Mouse (Mus musculus) cerebral cortex, adult 2 months (tissue): Measurements from ENCODE around the gene Gm49368.

Experiments
- WGBS: fragments of 180-500 bp; shearing (Covaris S2); methylation state at CpG from one replicate; pipeline ENCODE4 v1.1.7; 2018; 5-methylcytosine and 5-hydroxymethylcytosine counted together

Gm49368 gene

GRCm38 (mm10) chr7:128056917-128057444 is 5.5 kb upstream of the Gm49368 start:
- 79% methylated on average over 3 of the region's 3 CpGs for WGBS

- 88% methylated on average over 8 of the region's 8 CpGs for WGBS
Observed at GRCm38 (mm10) chr7:128057860-128058259, 4.6 kb upstream of the Gm49368 start.

- WGBS, result 77% methylated on average over 7 of the region's 7 CpGs
Observed at GRCm38 (mm10) chr7:128058576-128058975, 3.9 kb upstream of the Gm49368 start.

- 80% methylated on average over 4 of the region's 4 CpGs for WGBS
Observed at GRCm38 (mm10) chr7:128059091-128059490, 3.4 kb upstream of the Gm49368 start.

GRCm38 (mm10) chr7:128063211-128063781 is 813 bp downstream of the Gm49368 start:
- WGBS, result 88% methylated on average over 6 of the region's 6 CpGs

- 82% methylated on average over 5 of the region's 5 CpGs for WGBS
Observed at GRCm38 (mm10) chr7:128065547-128065946, 3.1 kb downstream of the Gm49368 start.

GRCm38 (mm10) chr7:128067847-128068246 is 5.4 kb downstream of the Gm49368 start:
- 71% methylated on average over 3 of the region's 3 CpGs for WGBS

- WGBS, result 90% methylated on average over 2 of the region's 2 CpGs
Observed at GRCm38 (mm10) chr7:128069844-128070243, 7.4 kb downstream of the Gm49368 start.

GRCm38 (mm10) chr7:128071816-128072215 is 9.3 kb downstream of the Gm49368 start:
- WGBS, result 84% methylated on average over 4 of the region's 4 CpGs

GRCm38 (mm10) chr7:128080012-128080411 is 17.5 kb downstream of the Gm49368 start:
- WGBS, result 90% methylated on average over 8 of the region's 8 CpGs

GRCm38 (mm10) chr7:128089141-128089540 is 26.7 kb downstream of the Gm49368 start:
- WGBS, result 58% methylated on average over 7 of the region's 7 CpGs

GRCm38 (mm10) chr7:128098135-128098534 is 35.7 kb downstream of the Gm49368 start:
- 73% methylated on average over 1 of the region's 1 CpGs for WGBS

- 88% methylated on average over 2 of the region's 2 CpGs for WGBS
Observed at GRCm38 (mm10) chr7:128100742-128101357, 38.4 kb downstream of the Gm49368 start.

GRCm38 (mm10) chr7:128105246-128105645 is 42.8 kb downstream of the Gm49368 start:
- 39% methylated on average over 4 of the region's 4 CpGs for WGBS

GRCm38 (mm10) chr7:128107462-128107861 is 45.0 kb downstream of the Gm49368 start:
- 88% methylated on average over 7 of the region's 7 CpGs for WGBS

- 73% methylated on average over 2 of the region's 2 CpGs for WGBS
Observed at GRCm38 (mm10) chr7:128110314-128110713, 47.8 kb downstream of the Gm49368 start.

- 94% methylated on average over 11 of the region's 11 CpGs for WGBS
Observed at GRCm38 (mm10) chr7:128112131-128112530, 49.6 kb downstream of the Gm49368 start.

GRCm38 (mm10) chr7:128114371-128115105 is 52.1 kb downstream of the Gm49368 start:
- 94% methylated on average over 11 of the region's 11 CpGs for WGBS

- 79% methylated on average over 5 of the region's 5 CpGs for WGBS
Observed at GRCm38 (mm10) chr7:128115211-128115958, 52.9 kb downstream of the Gm49368 start.

GRCm38 (mm10) chr7:128116396-128116795 is 53.9 kb downstream of the Gm49368 start:
- 98% methylated on average over 5 of the region's 5 CpGs for WGBS

- 89% methylated on average over 6 of the region's 6 CpGs for WGBS
Observed at GRCm38 (mm10) chr7:128119726-128120490, 57.4 kb downstream of the Gm49368 start.
